Mouse (Mus musculus) olfactory bulb, adult 2 months (tissue): ENCODE measurements around the gene Golph3l.

Source experiments
- CTCF ChIP-seq: fragments of 200-500 bp; IDR thresholded peaks from 2 replicates; pipeline ENCODE4 v1.5.1; 2012; ENCODE audit warnings: low read depth, mild to moderate bottlenecking, low read length, moderate library complexity; ENCODE audit not compliant: insufficient read depth
- POLR2A ChIP-seq: fragments of 200-500 bp; IDR thresholded peaks from 2 replicates; pipeline ENCODE4 v1.6.1; 2012; ENCODE audit warnings: mild to moderate bottlenecking, low read depth, low read length, moderate library complexity; ENCODE audit not compliant: insufficient read depth

DNA sequence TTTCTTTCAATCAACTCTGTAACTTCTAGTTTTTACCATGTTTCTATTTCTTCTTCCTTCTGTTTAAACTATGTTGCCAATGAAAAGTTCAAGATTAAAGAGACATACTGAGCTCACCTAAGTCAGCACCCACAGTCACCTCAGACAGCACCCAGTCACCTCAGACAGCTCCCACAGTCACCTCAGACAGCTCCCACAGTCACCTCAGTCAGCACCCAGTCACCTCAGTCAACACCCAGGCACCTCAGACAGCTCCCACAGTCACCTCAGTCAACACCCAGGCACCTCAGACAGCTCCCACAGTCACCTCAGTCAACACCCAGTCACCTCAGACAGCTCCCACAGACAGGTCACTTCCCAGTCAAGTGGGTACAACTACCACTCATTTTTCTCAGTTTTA lies 46.6 kb upstream of the Golph3l start:
- TF ChIP-seq CTCF, result no peak
- TF ChIP-seq POLR2A, result no peak
